Comparison of ENCODE assay signal across 23 mouse cellular contexts in genomic region chr19:59866666-59867065, GRCm38 (mm10).
A peak's percentile ranks its signal among the peaks of the same experiment; 100 is the strongest.
DNase-seq lines count a peak whose midpoint lies in the region; ATAC-seq lines count a peak whose summit lies in the region.
"Had no signal": no experiment of that assay in that cellular context is flagged by ENCODE, and none has a peak within 500 bp of the region (broad histone marks: within the 10 kb centered on the region; RNA-seq: fewer than 3 reads in every experiment).

No protein-coding gene starts in this region.

- H3K36me3 ChIP-seq in limb, embryonic 11.5 days (ENCODE audit: control insufficient read depth, insufficient read depth, low read length), result no peaks in the 10 kb centered on the region
- H3K36me3 ChIP-seq in limb, embryonic 10.5 days, result no peaks in the 10 kb centered on the region
- H3K36me3 ChIP-seq in embryonic facial prominence, embryonic 13.5 days, result no peaks in the 10 kb centered on the region
- H3K36me3 ChIP-seq in forebrain, embryonic 13.5 days (ENCODE audit: poor library complexity, severe bottlenecking), result no peaks in the 10 kb centered on the region
- H3K36me3 ChIP-seq in limb, embryonic 12.5 days, result no peaks in the 10 kb centered on the region
- H3K36me3 ChIP-seq: hindbrain, embryonic 13.5 days; limb, embryonic 15.5 days; liver, embryonic 15.5 days; lung, embryonic 15.5 days; neural tube, embryonic 15.5 days had no signal

- no peak overlapping the region for H3K4me3 ChIP-seq in limb, embryonic 11.5 days (ENCODE audit: low read depth, low read length)
- no peak overlapping the region for H3K4me3 ChIP-seq in limb, embryonic 10.5 days
- H3K4me3 ChIP-seq in embryonic facial prominence, embryonic 13.5 days, result no peak overlapping the region
- H3K4me3 ChIP-seq in forebrain, embryonic 13.5 days, result no peak overlapping the region
- H3K4me3 ChIP-seq in limb, embryonic 12.5 days (replicated peaks), result no peak overlapping the region
- H3K4me3 ChIP-seq: gastrocnemius, adult 2 months; hindbrain, embryonic 13.5 days; layer of hippocampus, adult 2 months; limb, embryonic 15.5 days; liver, embryonic 15.5 days; lung, embryonic 15.5 days; megakaryocyte, embryonic 14.5 days; neural tube, embryonic 15.5 days had no signal

- H3K4me1 ChIP-seq in limb, embryonic 11.5 days (ENCODE audit: control insufficient read depth, insufficient read depth, low read length), result no peaks in the 10 kb centered on the region
- H3K4me1 ChIP-seq in limb, embryonic 10.5 days, result peaks cover 6% of the 10 kb centered on the region
- no peaks in the 10 kb centered on the region for H3K4me1 ChIP-seq in embryonic facial prominence, embryonic 13.5 days
- peaks cover 28% of the 10 kb centered on the region for H3K4me1 ChIP-seq in forebrain, embryonic 13.5 days
- H3K4me1 ChIP-seq in limb, embryonic 12.5 days (replicated peaks), result peaks cover 10% of the 10 kb centered on the region; the same call in 1 of the 2 replicates
- H3K4me1 ChIP-seq: hindbrain, embryonic 13.5 days; limb, embryonic 15.5 days; liver, embryonic 15.5 days; lung, embryonic 15.5 days; megakaryocyte, embryonic 14.5 days; neural tube, embryonic 15.5 days had no signal

- no peak for ATAC-seq in limb, embryonic 11.5 days (ENCODE audit: insufficient number of reproducible peaks, low FRiP score, low TSS enrichment, low read depth)
- ATAC-seq in embryonic facial prominence, embryonic 13.5 days (ENCODE audit: insufficient number of reproducible peaks, insufficient read depth, low FRiP score, low TSS enrichment, low read depth), result peak; percentile 52; the same call in 1 of the 2 replicates
- peak; percentile 94 for ATAC-seq in forebrain, embryonic 13.5 days
- peak; percentile 42; the same call in 1 of the 2 replicates for ATAC-seq in limb, embryonic 12.5 days (ENCODE audit: insufficient number of reproducible peaks, insufficient read depth, low FRiP score, low TSS enrichment, low read depth)
- ATAC-seq: CD4-positive, CD25-positive, alpha-beta regulatory T cell, adult 4 months; inflammation-experienced regulatory T-cells, adult 6 months had no signal

- 56% methylated on average over 9 of the region's 9 CpGs for WGBS in limb, embryonic 11.5 days
- WGBS in limb, embryonic 10.5 days, result 76% methylated on average over 9 of the region's 9 CpGs
- WGBS in embryonic facial prominence, embryonic 13.5 days, result 72% methylated on average over 9 of the region's 9 CpGs
- WGBS in forebrain, embryonic 13.5 days, result 28% methylated on average over 9 of the region's 9 CpGs
- WGBS in limb, embryonic 12.5 days, result 50% methylated on average over 9 of the region's 9 CpGs

- H3K27me3 ChIP-seq in limb, embryonic 11.5 days (ENCODE audit: control insufficient read depth, insufficient read depth, low read length), result no peaks in the 10 kb centered on the region
- no peaks in the 10 kb centered on the region for H3K27me3 ChIP-seq in limb, embryonic 10.5 days (ENCODE audit: low read depth, poor library complexity, severe bottlenecking)
- no peaks in the 10 kb centered on the region for H3K27me3 ChIP-seq in embryonic facial prominence, embryonic 13.5 days
- peaks cover 42% of the 10 kb centered on the region for H3K27me3 ChIP-seq in forebrain, embryonic 13.5 days
- no peaks in the 10 kb centered on the region for H3K27me3 ChIP-seq in limb, embryonic 12.5 days
- H3K27me3 ChIP-seq: hindbrain, embryonic 13.5 days; limb, embryonic 15.5 days; liver, embryonic 15.5 days; lung, embryonic 15.5 days; neural tube, embryonic 15.5 days had no signal

- H3K27ac ChIP-seq in limb, embryonic 11.5 days (replicated peaks; ENCODE audit: low read depth, low read length), result no peak overlapping the region
- H3K27ac ChIP-seq in limb, embryonic 10.5 days, result no peak overlapping the region
- no peak overlapping the region for H3K27ac ChIP-seq in embryonic facial prominence, embryonic 13.5 days
- no peak overlapping the region for H3K27ac ChIP-seq in forebrain, embryonic 13.5 days
- H3K27ac ChIP-seq in limb, embryonic 12.5 days, result no peak overlapping the region
- H3K27ac ChIP-seq: gastrocnemius, adult 2 months; hindbrain, embryonic 13.5 days; limb, embryonic 15.5 days; liver, embryonic 15.5 days; lung, embryonic 15.5 days; neural tube, embryonic 15.5 days had no signal

- H3K4me2 ChIP-seq in limb, embryonic 11.5 days (ENCODE audit: low read depth, severe bottlenecking), result no peak overlapping the region
- H3K4me2 ChIP-seq in embryonic facial prominence, embryonic 13.5 days, result no peak overlapping the region
- H3K4me2 ChIP-seq in forebrain, embryonic 13.5 days, result no peak overlapping the region
- H3K4me2 ChIP-seq in limb, embryonic 12.5 days, result no peak overlapping the region
- H3K4me2 ChIP-seq: hindbrain, embryonic 13.5 days; limb, embryonic 15.5 days; liver, embryonic 15.5 days; lung, embryonic 15.5 days; neural tube, embryonic 15.5 days had no signal

- peak; percentile 28 for DNase-seq in limb, embryonic 11.5 days (ENCODE audit: low spot score)
- DNase-seq in limb, embryonic 10.5 days (ENCODE audit: low spot score), result no peak
- DNase-seq in cerebellum, adult 9-10 months, result no peak
- no peak for DNase-seq in kidney, postnatal 4 days
- DNase-seq: adrenal gland, postnatal 14 days; cerebellum, adult 8-10 months; gastrocnemius, adult 2 months; kidney, adult 8-10 months; kidney, postnatal 10 days; lung, postnatal 36 days; thymus, adult 2 months had no signal

- no peak overlapping the region for H3K9ac ChIP-seq in limb, embryonic 11.5 days (ENCODE audit: low read length)
- no peak overlapping the region for H3K9ac ChIP-seq in embryonic facial prominence, embryonic 13.5 days
- H3K9ac ChIP-seq in forebrain, embryonic 13.5 days, result no peak overlapping the region
- H3K9ac ChIP-seq in limb, embryonic 12.5 days (replicated peaks), result no peak overlapping the region
- H3K9ac ChIP-seq: hindbrain, embryonic 13.5 days; limb, embryonic 15.5 days; liver, embryonic 15.5 days; lung, embryonic 15.5 days; neural tube, embryonic 15.5 days had no signal

- H3K9me3 ChIP-seq in limb, embryonic 11.5 days (ENCODE audit: control insufficient read depth, low read length), result no peaks in the 10 kb centered on the region
- no peaks in the 10 kb centered on the region for H3K9me3 ChIP-seq in limb, embryonic 10.5 days (replicated peaks)
- H3K9me3 ChIP-seq in embryonic facial prominence, embryonic 13.5 days, result no peaks in the 10 kb centered on the region
- H3K9me3 ChIP-seq in forebrain, embryonic 13.5 days (replicated peaks), result no peaks in the 10 kb centered on the region
- no peaks in the 10 kb centered on the region for H3K9me3 ChIP-seq in limb, embryonic 12.5 days
- H3K9me3 ChIP-seq: hindbrain, embryonic 13.5 days; limb, embryonic 15.5 days; liver, embryonic 15.5 days; lung, embryonic 15.5 days; megakaryocyte, embryonic 14.5 days; neural tube, embryonic 15.5 days had no signal
